Mouse (Mus musculus) frontal cortex, postnatal 36 days (tissue): Measurements from ENCODE around the gene Tbl1xr1.

Experiments used
- DNase-seq, 2 experiments: peaks; one replicate each; pipeline ENCODE4 v3.0.0; 2022; ENCODE audit warnings: low spot score in 2 of 2

Gene Tbl1xr1

GRCm38 (mm10) chr3:22142846-22143641 lies 66.6 kb downstream of the Tbl1xr1 start:
- DNase-seq: no peak

- no peak for DNase-seq
Observed at GRCm38 (mm10) chr3:22144255-22144654, 67.8 kb downstream of the Tbl1xr1 start.

GRCm38 (mm10) chr3:22147433-22147927 lies 71.0 kb downstream of the Tbl1xr1 start:
- DNase-seq: no peak

- no peak for DNase-seq
Observed at GRCm38 (mm10) chr3:22148306-22148932, 72.0 kb downstream of the Tbl1xr1 start.

- DNase-seq: no peak
Observed at GRCm38 (mm10) chr3:22150872-22151530, 74.5 kb downstream of the Tbl1xr1 start.

- no peak for DNase-seq
Observed at GRCm38 (mm10) chr3:22152773-22153172, 76.3 kb downstream of the Tbl1xr1 start.

GRCm38 (mm10) chr3:22154522-22154921 lies 78.1 kb downstream of the Tbl1xr1 start:
- DNase-seq: no peak

- DNase-seq: no peak
Observed at GRCm38 (mm10) chr3:22156397-22156796, 79.9 kb downstream of the Tbl1xr1 start.

- DNase-seq: no peak
Observed at GRCm38 (mm10) chr3:22162948-22163347, 86.5 kb downstream of the Tbl1xr1 start.

- DNase-seq: no peak
Observed at GRCm38 (mm10) chr3:22167856-22168255, 91.4 kb downstream of the Tbl1xr1 start.

- no peak for DNase-seq
Observed at GRCm38 (mm10) chr3:22168432-22168831, 92.0 kb downstream of the Tbl1xr1 start.

- no peak for DNase-seq
Observed at GRCm38 (mm10) chr3:22171526-22171925, 95.1 kb downstream of the Tbl1xr1 start.

- no peak for DNase-seq
Observed at GRCm38 (mm10) chr3:22172410-22172809, 96.0 kb downstream of the Tbl1xr1 start.

- no peak for DNase-seq
Observed at GRCm38 (mm10) chr3:22173171-22173570, 96.7 kb downstream of the Tbl1xr1 start.

- no peak for DNase-seq
Observed at GRCm38 (mm10) chr3:22174232-22174631, 97.8 kb downstream of the Tbl1xr1 start.

- no peak for DNase-seq
Observed at GRCm38 (mm10) chr3:22180076-22180475, 103.6 kb downstream of the Tbl1xr1 start.

- DNase-seq: no peak
Observed at GRCm38 (mm10) chr3:22181026-22181425, 104.6 kb downstream of the Tbl1xr1 start.

GRCm38 (mm10) chr3:22185265-22185664 lies 108.8 kb downstream of the Tbl1xr1 start:
- DNase-seq: no peak

- DNase-seq: peak in 1 of 2 experiments; percentile 54
Observed at GRCm38 (mm10) chr3:22190498-22190897, 114.0 kb downstream of the Tbl1xr1 start.

- DNase-seq: no peak
Observed at GRCm38 (mm10) chr3:22192931-22193330, 116.5 kb downstream of the Tbl1xr1 start.

- DNase-seq: no peak
Observed at GRCm38 (mm10) chr3:22194185-22194856, 117.9 kb downstream of the Tbl1xr1 start.

GRCm38 (mm10) chr3:22198802-22199201 lies 122.3 kb downstream of the Tbl1xr1 start:
- no peak for DNase-seq
